Mouse (Mus musculus) kidney, postnatal 0 days (tissue): ENCODE measurements around the gene Cspg5. TPM values are rescaled to one million over a fixed set of nuclear protein-coding genes. Genes with fewer than 3 reads are reported as not detected.
A peak's percentile ranks its signal among the peaks of the same experiment; 100 is the strongest.

Experiments used
- ATAC-seq: fragments of 200-750 bp; cut with Nextera tagmentation; replicated peaks from 2 replicates; pipeline ENCODE4 v1.8.0; 2017; ENCODE audit warnings: low read depth, moderate number of reproducible peaks, moderate TSS enrichment, moderate library complexity; ENCODE audit not compliant: low FRiP score
- DNase-seq: peaks from one replicate; pipeline ENCODE4 v3.0.0-alpha.2; 2016; ENCODE audit warnings: low spot score
- H3K27ac ChIP-seq: fragments of 300-500 bp; sonication (generic); 2 replicates; pipeline ENCODE4 v1.5.1; 2014; ENCODE audit warnings: mild to moderate bottlenecking
- H3K27me3 ChIP-seq: fragments of 300-500 bp; sonication (generic); 2 replicates; pipeline ENCODE4 v1.6.1; 2014; ENCODE audit warnings: low read length, mixed read lengths; ENCODE audit not compliant: insufficient read depth
- H3K36me3 ChIP-seq: fragments of 300-500 bp; sonication (generic); 2 replicates; pipeline ENCODE4 v1.6.1; 2014; ENCODE audit warnings: low read length, mixed read lengths; ENCODE audit not compliant: insufficient read depth
- H3K4me1 ChIP-seq: fragments of 300-500 bp; sonication (generic); replicated peaks from 2 replicates; pipeline ENCODE4 v1.6.1; 2014; ENCODE audit warnings: antibody characterized with exemption, low read length, mixed read lengths; ENCODE audit not compliant: insufficient read depth
- H3K4me2 ChIP-seq: fragments of 300-500 bp; sonication (generic); 2 replicates; pipeline ENCODE4 v1.6.1; 2014; ENCODE audit warnings: mild to moderate bottlenecking, low read length, moderate library complexity, mixed read lengths
- H3K4me3 ChIP-seq: fragments of 300-500 bp; sonication (generic); replicated peaks from 2 replicates; pipeline ENCODE4 v1.5.1; 2014; ENCODE audit warnings: low read depth, low read length
- H3K9ac ChIP-seq: fragments of 300-500 bp; sonication (generic); 2 replicates; pipeline ENCODE4 v1.6.1; 2014; ENCODE audit warnings: low read depth, low read length
- H3K9me3 ChIP-seq: fragments of 300-500 bp; sonication (generic); replicated peaks from 2 replicates; pipeline ENCODE4 v1.6.1; 2016; ENCODE audit warnings: low read length, inconsistent platforms, mixed read lengths
- CTCF ChIP-seq: IDR thresholded peaks from 2 replicates; pipeline ENCODE4 v1.5.1; 2016; ENCODE audit warnings: antibody characterized with exemption, low read depth, mild to moderate bottlenecking, moderate library complexity
- WGBS: fragments of 180-500 bp; shearing (Covaris S2); extraction: QIAGEN DNeasy Blood & Tissue Kit; methylation state at CpG from one replicate; pipeline ENCODE4 v1.1.7; 2014; 5-methylcytosine and 5-hydroxymethylcytosine counted together
- polyA plus RNA-seq: library from polyadenylated mRNA; unstranded; fragments of >200 nt; fragmentation: Nextera tagmentation; extraction: Ambion mirVana; gene quantifications from 2 replicates; pipeline ENCODE4 v1.2.1, GENCODE M21; 2015

Cspg5 gene
- polyA plus RNA-seq, 1 experiment from 2014 or later: 2.8 TPM

- no peak overlapping the region for H3K9ac ChIP-seq
- H3K4me1 ChIP-seq: no peaks in the 10 kb centered on the region
- H3K36me3 ChIP-seq: peaks cover 44% of the 10 kb centered on the region
- WGBS: 96% methylated on average over 6 of the region's 6 CpGs
- no peak overlapping the region for H3K27ac ChIP-seq
- DNase-seq (no peak), ATAC-seq (no peak)
- TF ChIP-seq CTCF: no peak
- no peak overlapping the region for H3K4me3 ChIP-seq
- no peak overlapping the region for H3K4me2 ChIP-seq
- H3K27me3 ChIP-seq: no peaks in the 10 kb centered on the region
- no peaks in the 10 kb centered on the region for H3K9me3 ChIP-seq
Observed at GRCm38 (mm10) chr9:110234962-110235361, 8.6 kb upstream of the Cspg5 start.

GRCm38 (mm10) chr9:110244567-110244888, 945 bp downstream of the Cspg5 start:
- TF ChIP-seq CTCF: no peak
- peak overlapping the region; percentile 99 for H3K4me2 ChIP-seq
- H3K9ac ChIP-seq: no peak overlapping the region
- H3K27ac ChIP-seq: no peak overlapping the region
- ATAC-seq (0 out of 2 replicates have a peak, but pooled peaks have one; percentile 5), DNase-seq (no peak)
- 0 out of 2 replicates have a peak, but pooled peaks cover 3% of the 10 kb centered on the region for H3K36me3 ChIP-seq
- H3K9me3 ChIP-seq: no peaks in the 10 kb centered on the region
- peaks cover 5% of the 10 kb centered on the region for H3K4me1 ChIP-seq
- H3K4me3 ChIP-seq: peak overlapping the region; percentile 58
- WGBS: 17% methylated on average over 7 of the region's 7 CpGs
- H3K27me3 ChIP-seq: no peaks in the 10 kb centered on the region

DNA sequence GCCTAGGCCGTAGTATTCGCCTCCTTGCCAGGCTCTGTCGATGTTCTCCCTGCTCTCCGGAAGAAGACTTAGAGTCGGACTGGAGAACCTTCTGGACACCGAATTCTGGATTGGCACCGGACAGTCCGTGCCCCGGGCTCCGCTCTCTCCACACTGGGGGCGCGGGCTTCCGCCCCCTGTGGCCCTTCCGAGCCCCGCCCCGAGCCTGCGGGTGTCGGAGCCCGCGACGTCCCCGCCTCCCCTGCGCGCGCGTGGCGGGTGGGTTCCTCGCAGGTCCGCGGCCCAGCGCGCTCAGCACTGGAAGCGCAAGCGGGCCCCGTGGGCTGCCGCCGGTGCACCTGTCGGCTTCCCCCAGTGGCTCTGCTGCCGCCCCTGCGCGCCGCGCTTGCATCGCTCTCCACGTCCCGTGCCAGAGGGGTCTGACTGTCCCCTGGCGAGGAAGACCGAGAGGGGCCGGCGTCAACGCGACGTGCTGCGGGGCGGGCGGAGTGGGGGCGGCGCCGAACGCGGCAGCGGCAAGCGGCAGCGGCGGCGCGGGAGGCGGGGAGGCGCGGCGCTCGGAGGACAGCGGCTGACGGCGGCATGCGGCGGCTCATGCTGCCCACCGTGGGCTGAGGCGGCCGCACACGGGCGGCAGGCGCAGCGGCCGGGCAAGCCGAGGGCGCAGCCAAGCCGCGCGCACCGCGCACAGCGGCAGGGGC, 1.5 kb downstream of the Cspg5 start:
- Histone ChIP-seq H3K4me3 (peak overlapping the region; percentile 58), H3K9ac (peak overlapping the region; percentile 54), H3K4me1 (peaks cover 5% of the 10 kb centered on the region), H3K4me2 (peak overlapping the region; percentile 99), H3K27ac (no peak overlapping the region), H3K36me3 (0 out of 2 replicates have a peak, but pooled peaks cover 3% of the 10 kb centered on the region), H3K9me3 (no peaks in the 10 kb centered on the region), H3K27me3 (no peaks in the 10 kb centered on the region)
- TF ChIP-seq CTCF: no peak
- 1% methylated on average over 79 of the region's 93 CpGs for WGBS
- DNase-seq: peak; percentile 29
- peak; percentile 27 for ATAC-seq

GRCm38 (mm10) chr9:110245590-110246320, 2.2 kb downstream of the Cspg5 start:
- DNase-seq (peak; percentile 51), ATAC-seq (peak; percentile 66)
- peaks cover 5% of the 10 kb centered on the region for H3K4me1 ChIP-seq
- H3K27ac ChIP-seq: no peak overlapping the region
- H3K4me3 ChIP-seq: peak overlapping the region; percentile 58
- H3K27me3 ChIP-seq: no peaks in the 10 kb centered on the region
- H3K9me3 ChIP-seq: no peaks in the 10 kb centered on the region
- H3K4me2 ChIP-seq: peak overlapping the region; percentile 99
- peak overlapping the region; percentile 54 for H3K9ac ChIP-seq
- WGBS: under 1% methylated on average over 40 of the region's 40 CpGs
- no peak for TF ChIP-seq CTCF
- H3K36me3 ChIP-seq: 0 out of 2 replicates have a peak, but pooled peaks cover 3% of the 10 kb centered on the region

- Histone ChIP-seq H3K27me3 (no peaks in the 10 kb centered on the region), H3K27ac (no peak overlapping the region), H3K4me1 (peaks cover 5% of the 10 kb centered on the region), H3K9ac (no peak overlapping the region), H3K9me3 (no peaks in the 10 kb centered on the region), H3K4me3 (peak overlapping the region; percentile 58), H3K4me2 (peak overlapping the region; percentile 99), H3K36me3 (0 out of 2 replicates have a peak, but pooled peaks cover 3% of the 10 kb centered on the region)
- ATAC-seq (peak; percentile 31; the same call in 1 of the 2 replicates), DNase-seq (no peak)
- TF ChIP-seq CTCF: no peak
- 28% methylated on average over 13 of the region's 13 CpGs for WGBS
Observed at GRCm38 (mm10) chr9:110246321-110246640, 2.7 kb downstream of the Cspg5 start.

- Histone ChIP-seq H3K36me3 (no peaks in the 10 kb centered on the region), H3K27me3 (no peaks in the 10 kb centered on the region), H3K4me1 (peaks cover 5% of the 10 kb centered on the region), H3K4me2 (no peak overlapping the region), H3K9me3 (no peaks in the 10 kb centered on the region), H3K4me3 (no peak overlapping the region), H3K27ac (no peak overlapping the region), H3K9ac (no peak overlapping the region)
- DNase-seq: no peak
- ATAC-seq: no peak
- TF ChIP-seq CTCF: no peak
- WGBS: 83% methylated on average over 10 of the region's 10 CpGs
Observed at GRCm38 (mm10) chr9:110247049-110247448, 3.5 kb downstream of the Cspg5 start.
